Mouse (Mus musculus): Measurements from ENCODE around the gene Scgb1b27.
"Not testable (repeated sequence)": the region's sequence is repeated elsewhere in the genome, so short reads cannot be mapped to it uniquely, and the experiment has no call there.

Gene Scgb1b27

DNA sequence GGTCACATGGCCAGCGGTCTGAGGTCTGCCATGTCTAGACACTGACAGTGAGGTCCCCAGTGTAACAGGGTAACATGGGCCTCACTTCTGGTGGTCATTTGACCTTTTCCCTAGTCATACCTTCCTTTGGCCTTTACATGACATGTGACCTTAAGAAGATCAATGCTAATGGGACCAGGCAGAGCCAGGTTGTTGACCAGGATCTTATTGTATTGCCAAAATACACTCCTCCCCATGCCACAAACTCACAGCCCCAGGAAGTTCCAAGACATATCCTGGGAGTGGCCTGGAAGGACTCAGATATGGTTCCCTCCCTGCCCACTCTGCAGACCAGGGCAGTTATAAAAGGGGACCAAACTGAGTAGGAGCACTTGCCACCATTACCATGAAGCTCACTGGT is at the start of gene Scgb1b27:
Scgb1b27 (plus strand) TSS at position 301 of the 400 bp plus-strand sequence.
- in situ Hi-C loops (cut with MboI; ENCODE audit: low pct_unique_long_range_greater_than_20kb in 1 of 2, low sequenced_read_pairs in 2 of 2, unreplicated experiment in 1 of 2) = loop anchor here in 1 of 2 experiments (25.0 kb wide), 1 partner anchor 91 kb away; no protein-coding TSS in a partner anchor

DNA sequence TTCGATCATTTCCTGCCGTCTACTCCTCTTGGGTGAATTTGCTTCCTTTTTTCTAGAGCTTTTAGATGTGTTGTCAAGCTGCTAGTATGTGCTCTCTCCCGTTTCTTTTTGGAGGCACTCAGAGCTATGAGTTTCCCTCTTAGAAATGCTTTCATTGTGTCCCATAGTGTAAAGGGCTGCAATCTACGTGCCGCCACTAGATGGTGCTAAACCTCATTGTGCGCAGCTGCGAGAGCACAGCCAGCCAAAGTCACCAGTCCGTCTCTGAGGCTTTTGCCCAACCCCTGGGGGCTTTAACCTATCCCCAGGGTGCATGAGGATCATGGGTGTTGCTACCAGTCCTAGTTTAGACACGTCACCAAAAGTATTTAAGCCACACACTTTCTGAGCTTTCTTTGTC is 39.0 kb upstream of the Scgb1b27 start:
- in situ Hi-C loops (cut with MboI; ENCODE audit: low pct_unique_long_range_greater_than_20kb in 1 of 2, low sequenced_read_pairs in 2 of 2, unreplicated experiment in 1 of 2) = not testable (repeated sequence)

DNA sequence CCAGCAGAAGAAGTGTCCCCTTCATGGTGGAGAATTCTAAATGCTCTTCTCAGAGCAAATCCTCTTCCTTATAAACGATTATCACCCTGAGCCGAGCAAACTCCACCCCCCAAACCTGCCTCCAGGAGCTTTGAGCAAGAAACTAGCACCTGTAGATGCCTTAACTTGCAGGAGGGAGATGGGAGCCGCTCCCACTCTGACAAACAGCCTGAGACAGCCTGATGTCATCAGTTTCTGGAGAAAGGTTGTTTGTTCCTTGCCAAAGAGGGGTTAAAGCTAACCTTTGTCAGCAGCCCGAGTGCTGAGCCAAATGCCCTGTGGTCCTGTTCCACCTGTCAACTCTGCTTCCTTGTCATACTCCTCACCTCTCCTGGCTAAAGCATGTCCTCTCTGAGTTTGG is 7.4 kb upstream of the Scgb1b27 start, which contains the start of gene Scgb2b27:
Scgb2b27 (minus strand) TSS at position 101 of the 400 bp plus-strand sequence.
- in situ Hi-C loops (cut with MboI; ENCODE audit: low pct_unique_long_range_greater_than_20kb in 1 of 2, low sequenced_read_pairs in 2 of 2, unreplicated experiment in 1 of 2) = loop anchor here in 1 of 2 experiments (25.0 kb wide), 1 partner anchor 98 kb away; no protein-coding TSS in a partner anchor

DNA sequence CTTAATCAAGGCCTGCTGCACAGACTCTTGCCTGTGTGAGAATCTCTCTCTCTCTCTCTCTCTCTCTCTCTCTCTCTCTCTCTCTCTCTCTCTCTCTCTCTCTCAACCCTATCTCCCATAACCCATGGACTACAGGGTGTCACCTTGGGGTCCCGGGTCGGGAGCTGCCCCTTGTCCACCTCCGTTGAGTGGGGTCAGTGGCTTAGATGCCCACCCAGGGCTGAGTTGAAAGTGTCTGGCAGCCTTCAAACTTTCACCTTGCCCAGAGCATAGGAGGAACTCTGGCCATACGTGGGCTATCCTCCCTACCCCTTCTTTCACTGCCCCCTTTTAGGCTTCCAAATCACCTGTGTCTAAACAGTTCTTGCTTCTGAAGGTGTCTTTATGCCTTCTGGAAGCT is 4.4 kb downstream of the Scgb1b27 start:
- in situ Hi-C loops (cut with MboI; ENCODE audit: low pct_unique_long_range_greater_than_20kb in 1 of 2, low sequenced_read_pairs in 2 of 2, unreplicated experiment in 1 of 2) = no loop called here

DNA sequence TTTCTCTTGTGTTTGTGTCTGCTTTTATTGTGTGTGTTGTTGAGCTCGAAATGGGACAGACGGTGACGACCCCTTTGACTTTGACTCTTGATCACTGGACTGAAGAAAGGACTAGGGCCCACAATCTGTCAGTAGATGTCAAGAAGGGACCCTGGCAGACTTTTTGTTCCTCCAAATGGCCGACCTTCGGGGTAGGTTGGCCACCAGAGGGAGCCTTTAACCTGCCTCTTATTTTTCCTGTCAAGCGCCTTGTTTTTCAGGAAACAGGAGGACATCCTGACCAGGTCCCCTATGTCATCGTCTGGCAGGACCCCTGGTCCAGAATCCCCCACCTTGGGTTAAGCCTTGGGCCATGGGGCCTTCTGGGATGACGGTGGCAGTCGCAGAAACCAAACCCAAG is 5.9 kb downstream of the Scgb1b27 start:
- in situ Hi-C loops (cut with MboI; ENCODE audit: low pct_unique_long_range_greater_than_20kb in 1 of 2, low sequenced_read_pairs in 2 of 2, unreplicated experiment in 1 of 2) = not testable (repeated sequence)

DNA sequence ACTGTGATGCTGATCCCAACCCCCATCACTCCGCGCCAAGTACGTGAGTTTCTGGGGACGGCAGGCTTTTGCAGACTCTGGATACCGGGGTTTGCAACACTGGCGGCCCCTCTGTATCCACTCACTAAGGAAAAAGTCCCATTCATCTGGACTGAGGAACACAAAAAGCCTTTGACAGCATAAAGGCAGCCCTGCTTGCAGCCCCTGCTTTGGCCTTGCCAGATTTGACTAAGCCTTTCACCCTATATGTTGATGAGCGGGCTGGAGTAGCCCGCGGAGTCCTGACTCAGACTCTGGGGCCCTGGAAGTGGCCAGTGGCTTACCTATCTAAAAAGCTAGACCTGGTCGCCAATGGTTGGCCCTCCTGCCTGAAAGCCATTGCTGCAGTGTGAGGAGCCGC is 8.7 kb downstream of the Scgb1b27 start:
- in situ Hi-C loops (cut with MboI; ENCODE audit: low pct_unique_long_range_greater_than_20kb in 1 of 2, low sequenced_read_pairs in 2 of 2, unreplicated experiment in 1 of 2) = no loop called here

DNA sequence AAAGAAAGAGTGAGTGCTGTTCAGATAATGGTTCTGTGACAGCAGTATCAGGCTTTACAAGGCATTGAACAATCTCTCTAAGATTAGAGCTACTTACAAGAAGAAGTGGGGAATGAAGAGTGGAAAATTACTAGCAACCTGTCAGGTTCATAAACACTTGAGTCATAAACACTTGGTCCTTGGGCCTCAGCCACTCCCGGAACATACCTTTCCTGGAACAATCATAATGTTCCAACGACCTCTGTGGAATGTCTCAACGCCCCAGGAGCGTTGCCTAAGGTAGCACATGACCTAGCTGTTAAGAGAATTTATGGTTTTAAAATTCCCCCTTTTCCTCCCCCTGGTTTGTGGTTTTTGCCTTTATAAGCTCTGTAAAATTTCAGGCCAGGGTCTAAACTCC is 13.3 kb downstream of the Scgb1b27 start:
- in situ Hi-C loops (cut with MboI; ENCODE audit: low pct_unique_long_range_greater_than_20kb in 1 of 2, low sequenced_read_pairs in 2 of 2, unreplicated experiment in 1 of 2) = not testable (repeated sequence)

DNA sequence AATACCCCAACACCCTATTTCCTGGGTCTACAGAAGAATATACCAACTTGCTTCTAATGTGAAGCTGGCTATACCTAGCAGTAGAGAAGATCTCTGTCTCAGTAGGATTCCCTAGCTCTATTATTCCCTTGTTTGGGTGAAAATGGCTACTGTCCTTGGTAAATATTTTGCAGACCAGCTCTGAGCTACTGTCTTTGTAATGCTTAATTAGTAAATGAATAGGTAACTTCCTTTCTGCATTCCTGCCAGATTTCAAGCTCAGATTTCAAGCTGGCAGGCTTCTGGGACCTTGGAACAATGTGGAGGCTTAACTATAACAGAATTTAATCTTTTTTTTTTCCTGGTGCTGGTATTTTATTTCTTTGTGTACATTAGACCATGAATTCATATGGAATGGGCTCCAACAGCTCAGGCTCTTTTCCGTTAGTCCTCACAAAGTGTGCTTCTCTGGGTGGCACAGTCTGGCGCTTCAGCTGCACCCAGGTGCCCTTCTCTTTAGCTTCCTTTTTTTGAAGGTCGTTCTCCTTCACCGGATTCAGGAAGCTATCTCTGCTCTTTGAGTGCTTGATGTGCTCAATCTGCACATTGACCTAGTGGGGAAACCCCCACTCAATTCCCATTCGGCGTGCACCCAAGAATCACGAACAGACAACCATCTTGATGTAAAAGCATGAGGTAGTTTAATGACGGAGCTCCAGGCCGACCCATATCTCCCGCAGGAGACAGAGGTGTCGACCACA is 15.0 kb downstream of the Scgb1b27 start:
- in situ Hi-C loops (cut with MboI; ENCODE audit: low pct_unique_long_range_greater_than_20kb in 1 of 2, low sequenced_read_pairs in 2 of 2, unreplicated experiment in 1 of 2) = not testable (repeated sequence)

DNA sequence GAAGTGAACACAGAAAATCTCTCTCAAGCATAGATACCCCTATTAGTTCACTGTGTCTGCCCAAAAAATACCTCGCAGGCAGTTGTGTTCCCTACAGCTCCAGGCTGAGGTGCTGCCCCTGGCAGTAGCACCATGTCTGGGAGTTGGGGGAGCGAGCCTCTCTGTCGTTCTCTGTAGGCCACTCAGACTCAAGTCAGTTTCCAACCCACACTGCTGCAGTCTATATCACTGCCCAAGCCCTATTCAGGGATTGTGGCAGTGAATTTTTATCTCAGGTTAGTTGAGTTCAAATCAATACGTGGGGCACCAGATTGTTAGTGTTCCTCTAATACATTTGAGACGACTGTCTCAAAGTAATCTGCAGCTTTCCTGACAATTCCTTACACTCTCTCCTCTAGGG is 46.8 kb downstream of the Scgb1b27 start:
- in situ Hi-C loops (cut with MboI; ENCODE audit: low pct_unique_long_range_greater_than_20kb in 1 of 2, low sequenced_read_pairs in 2 of 2, unreplicated experiment in 1 of 2) = not testable (repeated sequence)
